Mouse (Mus musculus) adrenal gland, postnatal 14 days (tissue): ENCODE results near the gene Cbx5. TPM values are rescaled to one million over a fixed set of nuclear protein-coding genes. Genes with fewer than 3 reads are reported as not detected.

Experiments used
- DNase-seq: peaks from one replicate; pipeline ENCODE4 v3.0.0; 2021; ENCODE audit warnings: mixed read lengths
- microRNA-seq, 2 experiments: library from miRNA; unstranded; fragments of <30 nt; microRNA quantifications; one replicate each; pipeline ENCODE4 v1.2.0; 2021
- total RNA-seq: library from RNA; stranded (reverse); gene quantifications from 2 replicates; pipeline ENCODE4 v1.2.3, GENCODE M21; 2021

Gene Cbx5
- total RNA-seq, 1 experiment from 2014 or later, result 73.0 TPM

DNA sequence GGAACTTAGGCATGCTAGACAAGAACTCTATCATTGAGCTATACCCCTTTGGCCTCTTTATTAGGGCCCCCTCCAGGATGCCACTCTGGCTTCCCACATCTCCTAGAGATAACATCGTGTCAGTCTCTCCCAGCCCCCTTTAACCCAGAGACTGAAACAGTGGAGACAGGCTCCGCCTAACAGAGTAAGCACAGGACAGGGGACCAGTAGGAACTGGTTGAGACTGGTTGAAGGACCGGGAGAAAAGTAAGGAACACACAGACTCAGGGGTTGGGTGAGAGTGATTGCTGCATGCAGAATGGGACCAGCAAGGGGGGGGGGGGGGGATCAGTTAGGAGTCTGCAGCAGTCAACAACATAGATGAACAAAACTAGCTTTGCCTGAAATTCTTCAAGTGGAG is 95.4 kb downstream of the Cbx5 start:
- no peak for DNase-seq

Small RNA genes within 50 kb of the gene (microRNA-seq; reads per million reads assigned to microRNA genes)
- 182 to 285 reads per million in 2 experiments for gene Mir148b

Other genes starting within 250 kb of the Cbx5 start
- gene Hoxc8, start 249.2 kb downstream of the Cbx5 start, total RNA-seq, result 19.2 and 20.1 TPM in 2 replicates
- 37.4 and 43.2 TPM in 2 replicates for gene Hoxc6, start 241.6 kb downstream of the Cbx5 start, total RNA-seq
- gene Hoxc4, start 220.9 kb downstream of the Cbx5 start, total RNA-seq, result 6.8 and 7.7 TPM in 2 replicates
- gene Smug1, start 72.7 kb downstream of the Cbx5 start, total RNA-seq, result 10.9 and 17.6 TPM in 2 replicates
- 273 and 322 TPM in 2 replicates for gene Hnrnpa1, start 616 bp upstream of the Cbx5 start, total RNA-seq
- gene Nfe2, start 18.6 kb upstream of the Cbx5 start, total RNA-seq, result 1.0 and 4.7 TPM in 2 replicates
- gene Copz1, start 32.9 kb upstream of the Cbx5 start, total RNA-seq, result 118 and 125 TPM in 2 replicates
- not detected in 2 replicates for gene Gpr84, start 70.8 kb upstream of the Cbx5 start, total RNA-seq
- gene Zfp385a, start 100.3 kb upstream of the Cbx5 start, total RNA-seq, result 18.7 and 19.9 TPM in 2 replicates
- 34.9 and 37.7 TPM in 2 replicates for gene Itga5, start 126.9 kb upstream of the Cbx5 start, total RNA-seq
- not detected in 2 replicates for gene Gtsf1, start 190.7 kb upstream of the Cbx5 start, total RNA-seq
- gene Gtsf2, start 208.7 kb upstream of the Cbx5 start, total RNA-seq, result not detected in 2 replicates
- 3.7 and 12.1 TPM in 2 replicates for gene Nckap1l, start 214.0 kb upstream of the Cbx5 start, total RNA-seq